Mouse (Mus musculus) myocyte (in vitro differentiated cells): ENCODE data around the gene Rhebl1. TPM values are rescaled to one million over a fixed set of nuclear protein-coding genes. Genes with fewer than 3 reads are reported as not detected.

Experiments used
- H3K27me3 ChIP-seq: one replicate; pipeline ENCODE4 v1.6.1; 2011; ENCODE audit not compliant: control insufficient read depth, insufficient read depth, insufficient read length
- H3K36me3 ChIP-seq: one replicate; pipeline ENCODE4 v1.6.1; 2011; ENCODE audit not compliant: control insufficient read depth, insufficient read depth
- H3K4me2 ChIP-seq: one replicate; pipeline ENCODE4 v1.6.1; 2011; ENCODE audit warnings: low read depth, control low read depth
- H3K4me3 ChIP-seq: one replicate; pipeline ENCODE4 v1.5.1; 2011; ENCODE audit warnings: mild to moderate bottlenecking, control low read depth, moderate library complexity
- H3K79me2 ChIP-seq: one replicate; pipeline ENCODE4 v1.6.1; 2011; ENCODE audit not compliant: control insufficient read depth, insufficient read depth
- H3ac ChIP-seq: one replicate; pipeline ENCODE4 v1.6.1; 2011; ENCODE audit not compliant: control insufficient read depth, insufficient read length
- CEBPB ChIP-seq: IDR thresholded peaks from 2 replicates; pipeline ENCODE4 v1.6.1; 2011; ENCODE audit warnings: mild to moderate bottlenecking, moderate library complexity; ENCODE audit not compliant: poor library complexity, insufficient read depth, severe bottlenecking
- E2F4 ChIP-seq: IDR thresholded peaks from one replicate; pipeline ENCODE4 v1.6.1; 2011; ENCODE audit warnings: mild to moderate bottlenecking, control low read depth, moderate library complexity; ENCODE audit not compliant: insufficient read depth
- MAX ChIP-seq: IDR thresholded peaks from one replicate; pipeline ENCODE4 v1.6.1; 2011; ENCODE audit warnings: low read depth, mild to moderate bottlenecking, control low read depth
- MYOD1 ChIP-seq, 3 experiments: IDR thresholded peaks; one replicate each; pipeline ENCODE4 v1.6.1; 2011; ENCODE audit warnings: control low read depth in 2 of 3, low read depth in 2 of 3, mild to moderate bottlenecking in 2 of 3, moderate library complexity in 1 of 3; ENCODE audit not compliant: insufficient read length in 2 of 3, control insufficient read depth in 1 of 3
- MYOG ChIP-seq, 3 experiments: IDR thresholded peaks; one replicate each; pipeline ENCODE4 v1.6.1; 2011; ENCODE audit warnings: control low read depth in 2 of 3, low read depth in 2 of 3, mild to moderate bottlenecking in 2 of 3; ENCODE audit not compliant: insufficient read length in 2 of 3, control insufficient read depth in 1 of 3, insufficient read depth in 1 of 3
- POLR2A ChIP-seq: IDR thresholded peaks from one replicate; pipeline ENCODE4 v1.6.1; 2011; ENCODE audit warnings: low read depth, mild to moderate bottlenecking, control low read depth, moderate library complexity; ENCODE audit not compliant: insufficient read length
- POLR2AphosphoS2 ChIP-seq: IDR thresholded peaks from one replicate; pipeline ENCODE4 v1.6.1; 2011; ENCODE audit warnings: low read depth, control low read depth; ENCODE audit not compliant: insufficient read length
- REST ChIP-seq: IDR thresholded peaks from one replicate; pipeline ENCODE4 v1.6.1; 2011; ENCODE audit warnings: mild to moderate bottlenecking, control low read depth, moderate library complexity; ENCODE audit not compliant: insufficient read depth, insufficient read length
- SRF ChIP-seq: IDR thresholded peaks from one replicate; pipeline ENCODE4 v1.6.1; 2011; ENCODE audit warnings: low read depth; ENCODE audit not compliant: control insufficient read depth, insufficient read length
- TCF12 ChIP-seq: IDR thresholded peaks from one replicate; pipeline ENCODE4 v1.6.1; 2011; ENCODE audit warnings: mild to moderate bottlenecking, control low read depth; ENCODE audit not compliant: poor library complexity, insufficient read depth, severe bottlenecking
- TCF3 ChIP-seq: IDR thresholded peaks from one replicate; pipeline ENCODE4 v1.6.1; 2011; ENCODE audit warnings: low read depth, control low read depth; ENCODE audit not compliant: insufficient read length
- USF1 ChIP-seq: IDR thresholded peaks from one replicate; pipeline ENCODE4 v1.6.1; 2011; ENCODE audit warnings: low read depth, mild to moderate bottlenecking, control low read depth, moderate library complexity
- polyA plus RNA-seq: library from polyadenylated mRNA; unstranded; fragments of >200 nt; fragmentation: generic; extraction: Trizol; gene quantifications from one replicate; pipeline ENCODE4 v1.2.1, GENCODE M21; 2012; ENCODE audit warnings: missing spikeins

The Rhebl1 gene
- polyA plus RNA-seq, 1 experiment = 7.6 TPM

DNA sequence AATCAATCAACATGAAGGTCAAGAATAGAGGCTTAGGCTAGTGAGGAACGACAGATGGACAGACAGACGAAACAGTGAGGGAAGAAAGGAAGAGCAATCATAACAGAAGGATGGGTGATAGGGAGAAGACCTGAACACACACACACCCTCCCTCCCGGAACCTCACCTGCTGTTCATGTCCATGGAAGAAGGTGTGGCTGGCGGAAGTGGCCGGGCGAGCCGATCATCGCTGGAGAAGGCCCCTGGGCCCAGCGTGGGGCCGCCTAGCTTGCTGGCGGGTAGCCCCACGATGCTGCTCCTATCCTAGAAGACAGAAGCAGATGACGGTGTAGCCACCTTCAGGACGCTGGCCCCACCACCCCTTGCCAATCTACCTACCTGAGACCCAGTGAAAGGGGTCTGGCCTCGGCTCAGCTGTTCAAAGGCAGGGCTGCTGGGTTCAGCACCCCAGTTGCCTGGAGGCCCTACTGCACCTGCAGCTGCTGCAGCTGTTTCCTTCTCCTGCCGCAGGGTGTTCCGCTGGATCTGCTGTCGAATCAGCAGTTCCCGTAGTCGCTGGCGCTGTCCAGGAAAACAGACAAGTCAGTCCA lies 43.0 kb downstream of the Rhebl1 start:
- Histone ChIP-seq H3K4me2 (no peak overlapping the region), H3K79me2 (peaks cover 14% of the 10 kb centered on the region), H3K36me3 (peaks cover 59% of the 10 kb centered on the region), H3ac (no peak overlapping the region), H3K4me3 (no peak overlapping the region), H3K27me3 (no peaks in the 10 kb centered on the region)
- TF ChIP-seq USF1 (no peak), SRF (no peak), TCF12 (no peak), CEBPB (no peak), POLR2AphosphoS2 (no peak), REST (no peak), TCF3 (no peak), MYOG (IDR thresholded peaks at IDR 0.05; ENCODE audit: control insufficient read depth in 1 of 3, insufficient read depth in 1 of 3, insufficient read length in 2 of 3, low read depth in 2 of 3) (no peak), E2F4 (no peak), MAX (no peak), POLR2A (no peak), MYOD1 (IDR thresholded peaks at IDR 0.05; ENCODE audit: control insufficient read depth in 1 of 3, insufficient read length in 2 of 3, low read depth in 2 of 3) (no peak)

DNA sequence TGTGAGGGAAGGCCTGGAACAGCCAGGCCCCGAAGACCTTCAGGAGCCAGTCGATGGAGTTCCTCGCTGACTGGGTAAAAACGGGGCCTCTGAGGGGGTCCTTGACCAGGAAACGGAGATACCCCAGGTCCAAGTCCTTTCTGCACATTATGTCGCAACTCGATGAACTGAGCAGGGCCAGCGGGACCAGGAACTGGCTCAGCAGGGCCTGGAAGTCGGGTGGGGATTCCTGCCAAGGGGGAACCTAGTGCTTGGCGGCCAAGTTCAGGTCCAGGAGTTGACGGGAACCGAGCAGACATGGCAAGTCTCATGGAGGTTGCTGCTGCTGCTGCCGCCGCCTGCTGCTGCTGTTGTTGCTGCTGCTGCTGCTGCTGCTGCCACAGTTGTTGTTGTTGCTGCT lies 43.7 kb downstream of the Rhebl1 start:
- peaks cover 14% of the 10 kb centered on the region for H3K79me2 ChIP-seq
- no peak overlapping the region for H3ac ChIP-seq
- TF ChIP-seq CEBPB (no peak), SRF (no peak), TCF3 (no peak), POLR2AphosphoS2 (no peak), MYOD1 (IDR thresholded peaks at IDR 0.05; ENCODE audit: control insufficient read depth in 1 of 3, insufficient read length in 2 of 3, low read depth in 2 of 3) (no peak), USF1 (no peak), TCF12 (no peak), MYOG (IDR thresholded peaks at IDR 0.05; ENCODE audit: control insufficient read depth in 1 of 3, insufficient read depth in 1 of 3, insufficient read length in 2 of 3, low read depth in 2 of 3) (no peak), E2F4 (no peak), MAX (no peak), REST (no peak), POLR2A (no peak)
- no peaks in the 10 kb centered on the region for H3K27me3 ChIP-seq
- H3K4me3 ChIP-seq = no peak overlapping the region
- H3K36me3 ChIP-seq = peaks cover 55% of the 10 kb centered on the region
- no peak overlapping the region for H3K4me2 ChIP-seq

GRCm38 (mm10) chr15:98849956-98850600 lies 44.3 kb downstream of the Rhebl1 start:
- no peak for TF ChIP-seq MYOD1 (IDR thresholded peaks at IDR 0.05; ENCODE audit: control insufficient read depth in 1 of 3, insufficient read length in 2 of 3, low read depth in 2 of 3)
- TF ChIP-seq MYOG (IDR thresholded peaks at IDR 0.05; ENCODE audit: control insufficient read depth in 1 of 3, insufficient read depth in 1 of 3, insufficient read length in 2 of 3, low read depth in 2 of 3) = no peak
- TF ChIP-seq E2F4 = no peak
- no peak for TF ChIP-seq SRF
- no peak for TF ChIP-seq TCF12
- TF ChIP-seq POLR2AphosphoS2 = peak; percentile 26
- no peak for TF ChIP-seq TCF3

GRCm38 (mm10) chr15:98849165-98849564 lies 45.2 kb downstream of the Rhebl1 start:
- Histone ChIP-seq H3ac (no peak overlapping the region), H3K79me2 (peaks cover 14% of the 10 kb centered on the region), H3K36me3 (peaks cover 62% of the 10 kb centered on the region), H3K27me3 (no peaks in the 10 kb centered on the region), H3K4me3 (no peak overlapping the region), H3K4me2 (no peak overlapping the region)
- TF ChIP-seq E2F4 (no peak), POLR2AphosphoS2 (peak; percentile 26), TCF3 (no peak), SRF (no peak), MYOG (IDR thresholded peaks at IDR 0.05; ENCODE audit: control insufficient read depth in 1 of 3, insufficient read depth in 1 of 3, insufficient read length in 2 of 3, low read depth in 2 of 3) (no peak), CEBPB (no peak), POLR2A (peak; percentile 5), USF1 (no peak), MAX (no peak), REST (no peak), TCF12 (no peak), MYOD1 (IDR thresholded peaks at IDR 0.05; ENCODE audit: control insufficient read depth in 1 of 3, insufficient read length in 2 of 3, low read depth in 2 of 3) (no peak)

More at GRCm38 (mm10) chr15:98849956-98850600, 44.3 kb downstream of the Rhebl1 start:
- H3K27me3 ChIP-seq = no peaks in the 10 kb centered on the region
- H3K4me2 ChIP-seq = no peak overlapping the region
- no peak overlapping the region for H3ac ChIP-seq
- peaks cover 14% of the 10 kb centered on the region for H3K79me2 ChIP-seq
- H3K4me3 ChIP-seq = no peak overlapping the region
- H3K36me3 ChIP-seq = peaks cover 55% of the 10 kb centered on the region
